Mouse (Mus musculus): ENCODE measurements at regions not wholly inside any gene's neighbourhood (a gene's known extent, or its start where the extent isn't known, plus 50 kb on each side); places are given as distances from the start of the nearest gene placed in this dataset.

- no peak for TF ChIP-seq CTCF (IDR thresholded peaks at IDR 0.05; ENCODE audit: control insufficient read depth, insufficient read depth, low read length)
- no peak for TF ChIP-seq POLR2A (IDR thresholded peaks at IDR 0.05; ENCODE audit: borderline replicate concordance, control insufficient read depth, low read depth, low read length)
Measured at GRCm38 (mm10) chr5:148796072-148796471, 133.0 kb downstream of the Katnal1 start.
